Mouse (Mus musculus) ES-E14 (cell line): ENCODE results near the gene Tmem50a.

Experiments
- CHD2 ChIP-seq: IDR thresholded peaks from 2 replicates; pipeline ENCODE4 v1.6.1; 2014; ENCODE audit warnings: mild to moderate bottlenecking, low read depth, low read length, inconsistent platforms
- HCFC1 ChIP-seq: IDR thresholded peaks from 2 replicates; pipeline ENCODE4 v1.6.1; 2012; ENCODE audit warnings: low read length, inconsistent platforms, borderline replicate concordance; ENCODE audit not compliant: insufficient read depth
- MAFK ChIP-seq: IDR thresholded peaks from 2 replicates; pipeline ENCODE4 v1.6.1; 2014; ENCODE audit warnings: mild to moderate bottlenecking, low read depth, low read length, inconsistent platforms; ENCODE audit not compliant: insufficient read depth
- ZC3H11A ChIP-seq: IDR thresholded peaks from 2 replicates; pipeline ENCODE4 v1.6.1; 2012; ENCODE audit warnings: low read depth, mild to moderate bottlenecking, inconsistent platforms, low read length, borderline replicate concordance
- ZNF384 ChIP-seq: IDR thresholded peaks from 2 replicates; pipeline ENCODE4 v1.6.1; 2012; ENCODE audit warnings: low read depth, low read length, inconsistent platforms

DNA sequence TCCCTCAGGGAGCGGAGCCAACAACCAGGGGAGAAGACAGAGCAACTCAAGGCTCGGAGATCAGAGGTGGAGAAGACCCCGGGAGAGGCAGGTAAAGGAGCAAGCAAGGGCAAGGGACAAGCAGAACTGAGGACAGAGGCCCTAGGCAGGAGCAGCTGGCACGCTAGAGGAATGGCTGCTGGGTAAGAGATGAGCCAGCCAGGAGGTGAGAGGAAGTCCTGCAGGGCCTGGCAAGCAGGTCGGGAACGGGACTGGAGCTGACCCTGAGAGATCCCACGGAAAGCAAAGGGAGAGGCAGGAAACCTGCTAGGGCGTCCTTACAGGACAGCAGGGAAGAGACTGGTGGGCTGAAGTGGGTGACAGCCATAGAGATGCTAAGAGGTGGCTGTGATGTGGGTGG lies 13.7 kb downstream of the Tmem50a start:
- TF ChIP-seq HCFC1, result no peak
- no peak for TF ChIP-seq ZNF384
- no peak for TF ChIP-seq MAFK
- no peak for TF ChIP-seq CHD2
- no peak for TF ChIP-seq ZC3H11A
